Mouse (Mus musculus): Measurements from ENCODE around the gene Csmd2.

DNA sequence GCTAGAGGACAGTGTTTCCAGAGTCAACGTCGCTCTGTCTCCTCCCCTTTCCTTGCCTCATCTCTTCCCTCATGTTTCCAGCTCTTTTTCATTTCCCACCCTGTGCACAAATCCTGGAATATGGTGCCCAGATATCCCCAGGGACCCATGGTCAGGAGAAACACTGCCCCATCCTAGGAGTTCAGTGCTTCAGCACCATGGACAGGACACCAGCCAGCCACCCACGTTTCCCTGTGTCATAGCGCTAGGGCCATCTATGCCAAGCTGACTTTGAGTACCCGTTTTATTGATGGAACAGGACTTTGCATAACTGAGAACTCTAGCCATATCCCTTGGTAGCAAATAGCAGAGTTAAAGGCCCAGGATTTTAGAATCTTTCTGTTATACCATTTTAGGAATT is 55.0 kb downstream of the Csmd2 start:
- TF ChIP-seq CTCF (IDR thresholded peaks at IDR 0.05; ENCODE audit: extremely low read depth, insufficient read depth, insufficient read length, insufficient replicate concordance) = no peak
- TF ChIP-seq POLR2A (IDR thresholded peaks at IDR 0.05; ENCODE audit: low read depth, low read length) = no peak

Measured in spleen, adult 2 months (tissue).